Mouse (Mus musculus) layer of hippocampus, adult 9-11 months (tissue): Measurements from ENCODE around the gene Rtn2.

ENCODE experiments used
- DNase-seq: peaks from one replicate; pipeline ENCODE4 v3.0.0; 2022

The Rtn2 gene

DNA sequence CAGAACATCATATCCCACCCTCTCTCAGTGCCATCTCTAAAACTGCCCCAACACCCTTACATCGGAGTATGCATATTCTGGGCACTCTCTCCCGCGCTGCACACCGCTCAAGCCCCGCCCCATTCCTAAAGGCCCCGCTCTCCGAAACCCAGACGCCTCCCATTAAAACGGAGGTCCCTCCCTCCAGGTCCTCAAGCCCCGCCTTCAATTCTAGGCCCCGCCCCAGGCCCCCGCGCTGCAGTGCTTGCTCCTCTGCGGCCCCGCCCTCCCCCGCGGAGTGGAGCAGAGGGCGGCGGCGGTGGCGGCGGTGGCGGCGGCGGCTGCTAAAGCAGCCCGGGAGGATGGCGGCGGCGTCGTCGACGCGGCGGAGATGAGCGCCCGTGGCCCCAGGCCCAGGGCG is at the start of gene Rtn2:
TSS of gene Rtn2 (plus strand) at position 240 of the 400 bp plus-strand sequence.
- DNase-seq: peak; percentile 84

DNA sequence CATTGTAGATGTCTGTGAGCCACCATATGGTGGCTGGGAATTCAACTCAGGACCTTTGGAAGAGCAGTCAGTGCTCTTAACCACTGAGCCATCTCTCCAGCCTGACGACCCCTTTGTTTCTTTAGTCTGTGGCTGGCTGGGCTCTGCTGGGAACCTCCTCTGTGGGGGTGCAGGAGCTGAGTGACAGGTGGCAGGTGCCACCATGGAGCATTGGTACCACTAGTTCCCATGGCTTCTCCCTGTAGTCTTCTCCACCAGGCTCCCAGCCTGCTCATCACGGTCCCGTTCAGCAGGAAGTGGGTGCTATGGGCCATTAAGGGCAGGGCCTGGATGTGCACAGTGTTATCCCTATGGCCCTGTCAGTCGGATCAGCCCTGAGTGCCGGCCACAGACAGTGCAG is 47.8 kb upstream of the Rtn2 start:
- DNase-seq: no peak

DNA sequence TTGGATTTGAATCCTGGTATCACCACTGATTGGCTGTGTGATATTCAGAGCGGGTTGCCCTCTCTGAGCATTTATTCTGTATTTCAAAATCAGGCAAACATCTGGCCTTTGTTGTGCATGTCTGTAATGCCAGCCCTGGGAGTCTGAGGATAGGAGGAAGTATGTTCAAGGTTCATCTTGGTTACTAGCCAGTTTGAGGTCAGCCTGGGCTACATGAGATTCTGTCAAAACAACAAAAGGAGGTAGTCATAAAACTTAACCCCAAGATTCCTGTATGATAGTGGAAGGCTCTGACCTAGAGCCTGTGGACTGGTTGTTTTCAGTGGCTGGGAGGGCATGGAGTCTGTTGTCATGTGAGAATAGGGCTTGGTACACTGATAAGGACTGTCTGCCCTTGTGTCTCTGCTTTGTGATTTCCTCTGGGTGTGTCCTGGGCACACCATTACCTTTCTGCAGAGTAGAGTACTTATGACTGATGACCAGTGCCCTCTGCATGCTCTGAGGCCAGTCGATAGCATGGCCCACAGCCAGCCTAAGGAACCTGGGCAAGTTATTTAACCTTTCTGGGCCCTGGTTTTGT is 47.2 kb upstream of the Rtn2 start:
- no peak for DNase-seq

DNA sequence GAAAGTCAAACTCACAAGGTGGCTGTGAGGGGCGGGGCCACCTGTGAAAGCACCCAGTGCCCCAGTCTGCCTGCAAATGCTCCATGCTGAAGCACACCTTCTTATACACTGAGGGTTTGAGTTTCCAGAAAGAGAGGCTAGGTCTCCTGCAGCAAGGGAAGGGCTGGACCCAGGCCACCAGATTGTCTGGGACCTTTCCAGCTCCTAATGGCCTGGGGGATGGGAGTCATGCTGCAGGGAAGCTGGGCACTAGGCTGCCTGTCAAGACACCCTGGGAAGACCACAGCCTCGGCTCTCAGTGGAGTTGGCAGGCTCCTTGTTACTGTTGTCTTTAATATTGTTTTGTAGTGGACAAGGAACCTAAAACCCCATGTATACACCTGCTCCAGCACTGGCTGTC is 46.0 kb upstream of the Rtn2 start:
- DNase-seq: no peak

DNA sequence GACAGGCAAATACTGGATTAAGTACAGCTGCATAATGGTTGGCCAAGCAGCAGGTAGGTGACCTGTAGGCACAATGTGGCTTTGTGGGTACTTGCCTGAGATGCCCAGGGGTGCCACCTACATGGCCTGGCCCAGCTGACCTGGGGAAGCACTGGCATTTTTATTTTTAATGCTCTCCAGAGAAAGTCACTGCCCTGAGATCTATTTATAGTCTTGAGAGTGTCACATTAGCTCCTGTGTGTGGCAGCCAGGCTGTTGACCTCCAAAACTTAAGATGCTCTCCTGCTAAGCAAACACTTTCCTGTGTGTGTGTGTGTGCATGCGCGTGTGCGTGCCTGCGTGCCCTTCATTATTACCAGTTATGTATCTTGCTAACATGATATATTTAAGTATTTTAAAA is 44.1 kb upstream of the Rtn2 start:
- no peak for DNase-seq

DNA sequence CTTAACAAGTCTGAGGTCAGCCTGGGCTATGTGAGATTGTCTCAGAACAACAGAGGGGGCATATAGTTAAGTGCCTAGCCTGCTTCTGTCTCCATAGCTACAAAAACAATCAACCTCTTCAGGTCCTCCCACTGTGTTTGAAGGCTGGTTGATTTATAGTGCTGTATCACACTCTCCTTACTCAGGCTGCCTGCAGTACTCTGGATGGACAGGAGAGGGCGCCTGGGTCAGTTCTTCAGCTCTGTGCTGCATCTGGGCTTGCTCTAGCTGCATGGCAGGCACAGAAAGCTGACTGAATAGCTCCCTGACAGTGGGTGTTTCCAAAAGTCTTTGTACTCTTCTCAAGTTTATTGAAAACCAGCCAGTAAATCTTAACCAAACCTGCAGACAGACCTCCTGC is 43.0 kb upstream of the Rtn2 start:
- peak; percentile 86 for DNase-seq

DNA sequence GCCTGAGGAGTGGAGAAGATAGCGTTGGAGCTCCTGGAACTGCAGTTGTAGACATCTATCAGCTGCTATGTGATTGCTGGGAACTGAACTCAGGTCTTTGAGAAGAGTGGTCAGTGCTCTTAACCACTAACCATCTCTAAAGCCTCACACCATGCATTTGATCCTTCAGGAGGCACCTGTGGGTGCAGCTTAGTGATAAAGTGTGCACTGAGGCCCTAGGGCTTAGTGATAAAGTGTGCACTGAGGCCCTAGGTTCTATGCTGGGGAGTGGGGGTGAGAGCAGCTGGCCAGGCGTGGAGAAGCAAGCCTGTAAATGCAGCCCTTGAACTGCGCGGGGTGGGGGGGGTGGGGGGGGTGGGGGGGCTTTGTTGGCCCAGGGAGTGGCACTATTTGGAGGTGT is 42.4 kb upstream of the Rtn2 start:
- no peak for DNase-seq

DNA sequence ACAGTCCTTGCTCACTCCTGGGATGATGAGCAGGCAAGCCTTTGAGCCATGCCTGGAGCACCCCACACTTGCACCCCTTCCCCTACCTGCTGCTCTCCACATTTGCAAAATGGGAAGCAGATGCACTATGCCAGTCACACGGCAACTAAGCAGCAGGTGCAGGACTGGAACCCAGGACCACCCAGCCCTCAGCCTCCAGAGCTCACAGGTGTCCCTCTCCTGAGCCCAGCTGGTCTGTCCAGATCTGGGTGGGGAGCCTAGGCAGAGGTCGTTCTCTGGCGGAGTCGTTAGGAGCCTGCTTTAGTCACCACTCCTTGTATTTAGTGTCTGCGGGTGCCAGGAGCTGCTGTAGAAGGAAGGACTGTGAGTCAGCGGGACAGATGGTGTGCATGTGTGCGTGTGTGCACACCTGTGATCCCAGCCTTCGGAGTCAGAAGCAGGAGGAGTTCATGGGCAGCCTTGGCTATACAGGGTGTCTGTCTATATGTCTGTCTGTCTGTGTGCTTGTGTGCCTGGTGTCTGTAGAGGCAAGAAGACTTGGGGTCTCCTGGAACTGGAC is 41.4 kb upstream of the Rtn2 start:
- no peak for DNase-seq

DNA sequence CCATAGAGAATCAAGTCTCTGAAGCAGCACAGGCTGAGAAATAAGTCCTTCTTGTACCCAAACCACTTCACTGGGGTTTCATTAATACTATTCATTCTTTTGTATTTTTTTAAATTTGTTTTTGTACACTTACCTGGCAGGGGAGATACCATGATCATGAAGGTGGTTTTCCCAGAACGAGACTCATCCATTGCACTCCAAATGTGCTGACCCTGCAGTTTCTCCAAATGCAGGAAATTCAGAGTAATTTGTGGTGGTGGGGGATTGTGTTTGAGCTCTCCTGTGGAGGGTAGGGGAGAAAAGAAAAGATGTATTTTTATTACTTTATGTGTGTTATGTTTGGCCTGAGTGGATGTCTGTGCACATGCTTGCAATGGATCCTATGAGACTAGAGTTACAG is 40.4 kb upstream of the Rtn2 start:
- DNase-seq: no peak

DNA sequence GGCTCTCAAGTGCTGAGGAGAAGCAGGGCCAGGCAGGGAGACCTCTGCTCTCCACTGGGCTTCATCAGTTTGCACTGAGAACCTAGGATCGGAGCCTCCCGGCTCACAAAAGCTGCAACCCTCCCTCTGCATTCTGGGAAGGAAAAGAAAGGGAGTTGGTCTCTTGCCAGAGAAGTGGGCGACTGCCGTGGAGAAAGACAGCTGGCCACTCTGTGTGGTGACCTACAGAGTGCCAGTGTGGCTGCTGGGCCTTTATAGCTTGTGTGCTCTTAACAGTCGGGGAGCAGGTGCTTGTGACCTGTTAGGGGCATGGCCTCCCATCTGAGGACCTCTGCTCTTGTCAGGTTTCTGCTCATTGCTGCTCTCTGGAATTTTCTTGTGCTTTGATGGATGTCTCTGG is 38.6 kb upstream of the Rtn2 start:
- DNase-seq: no peak

DNA sequence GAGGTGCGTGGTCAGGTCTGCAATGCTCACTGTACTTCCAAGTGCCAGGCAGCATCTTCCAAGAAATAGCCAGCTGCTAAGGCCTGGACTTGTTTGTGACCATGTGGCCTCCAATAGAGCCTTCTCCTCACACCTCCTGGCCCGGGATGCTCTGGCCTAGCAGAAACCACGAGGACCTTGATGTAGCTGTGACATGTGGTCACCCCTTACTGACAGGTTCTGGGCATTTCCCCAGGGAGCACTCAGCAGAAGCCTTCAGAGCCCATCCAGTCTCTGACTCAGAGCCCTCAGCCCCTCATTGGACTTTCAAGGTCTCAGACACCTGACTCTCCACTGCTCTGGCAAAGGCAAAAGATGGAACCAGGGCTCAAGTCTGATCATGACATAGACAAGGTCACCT is 37.3 kb upstream of the Rtn2 start:
- no peak for DNase-seq

DNA sequence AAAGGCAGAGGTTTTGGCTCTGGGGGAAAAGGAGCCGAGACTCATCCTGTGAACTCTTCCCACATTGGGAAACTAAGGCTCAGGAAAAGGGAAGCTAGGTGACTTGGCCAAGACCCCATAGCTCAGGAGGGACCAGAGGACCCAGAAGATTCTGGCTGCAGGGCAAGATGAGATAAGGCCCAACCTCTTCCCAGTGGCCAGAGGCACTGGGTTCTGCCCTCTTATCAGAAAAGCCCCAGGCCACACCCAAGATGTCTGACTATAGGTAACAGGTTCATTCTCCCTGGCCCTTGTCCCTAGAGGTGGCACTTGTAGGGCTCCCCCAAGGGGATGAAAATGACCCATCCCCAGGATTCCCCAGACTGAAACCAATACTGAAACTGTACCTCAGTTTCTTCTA is 35.6 kb upstream of the Rtn2 start:
- no peak for DNase-seq

DNA sequence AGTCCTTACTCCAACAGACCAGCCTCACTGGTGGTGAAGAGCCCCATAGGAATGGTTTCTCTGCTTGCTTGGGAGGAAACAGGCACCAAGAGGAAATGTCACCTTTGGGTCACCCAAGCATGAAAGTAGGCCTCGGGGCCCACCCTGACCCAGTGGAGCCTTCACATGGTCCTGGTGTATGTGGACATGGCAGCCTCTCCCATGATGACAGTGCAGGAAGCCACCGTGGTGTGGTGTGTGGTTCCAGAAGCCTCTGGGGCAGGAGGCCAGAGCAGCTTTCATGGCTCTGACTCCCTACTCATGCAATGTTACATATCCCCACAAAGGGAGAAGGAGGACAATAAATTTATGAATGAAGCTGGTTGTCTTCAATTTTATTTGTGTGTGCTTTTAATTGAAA is 34.9 kb upstream of the Rtn2 start:
- DNase-seq: no peak

DNA sequence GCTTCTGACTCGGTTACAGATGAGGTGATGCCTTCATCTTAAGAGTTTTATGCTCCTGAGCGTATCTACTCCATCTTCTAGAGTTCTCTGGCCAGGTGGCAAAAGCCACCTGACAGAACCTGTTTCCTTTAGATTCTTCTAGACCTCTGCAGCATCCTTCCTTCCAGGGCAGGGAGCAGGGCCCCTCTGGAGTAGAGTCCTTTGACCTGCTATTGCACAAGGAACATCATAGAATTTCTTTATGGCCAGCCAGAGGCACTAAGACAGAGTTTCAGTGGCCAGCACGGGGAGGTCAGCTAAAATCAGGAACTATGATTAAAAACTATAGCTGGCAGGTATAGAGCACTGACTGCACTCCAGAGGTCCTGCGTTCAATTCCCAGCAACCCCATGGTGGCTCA is 30.3 kb upstream of the Rtn2 start:
- DNase-seq: no peak

DNA sequence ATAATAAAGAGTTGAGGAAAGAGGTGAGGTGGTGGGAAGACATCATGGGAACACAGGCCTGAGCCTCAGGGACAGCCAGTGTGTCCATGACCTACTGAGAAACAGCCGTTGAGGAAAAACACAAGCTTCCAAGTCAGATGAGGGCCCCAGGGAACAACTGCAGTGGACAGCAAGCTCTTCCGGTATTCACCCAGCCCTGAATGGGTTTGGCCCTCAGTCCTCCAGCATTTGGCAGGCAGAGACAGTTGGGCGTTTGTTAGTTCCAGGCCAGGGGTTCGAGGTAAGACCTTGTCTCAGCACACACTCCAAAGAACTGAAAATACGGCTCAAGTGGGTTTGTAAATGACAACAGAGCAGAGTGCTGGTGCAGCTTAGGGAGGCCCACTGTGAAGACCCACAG is 29.0 kb upstream of the Rtn2 start:
- DNase-seq: no peak

DNA sequence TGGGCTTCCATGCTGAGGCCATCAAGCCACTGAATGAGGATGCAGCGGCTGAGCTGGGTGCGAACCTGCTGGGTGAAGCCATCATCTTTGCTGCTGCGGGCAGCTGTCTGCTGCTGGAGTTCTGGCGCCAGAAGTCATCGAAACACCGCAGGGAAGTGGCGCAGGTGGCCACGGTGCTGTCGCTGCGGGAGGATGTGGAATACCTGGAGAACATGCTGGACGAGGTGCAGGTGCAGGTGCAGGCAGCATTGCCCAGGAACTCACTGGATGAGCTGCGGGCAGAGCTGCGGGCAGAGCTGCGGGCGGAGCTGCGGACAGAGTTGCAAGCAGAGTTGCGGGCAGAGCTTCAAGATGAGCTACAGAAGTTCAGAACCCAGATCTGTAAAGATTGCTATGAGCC is 27.0 kb upstream of the Rtn2 start:
- DNase-seq: no peak

DNA sequence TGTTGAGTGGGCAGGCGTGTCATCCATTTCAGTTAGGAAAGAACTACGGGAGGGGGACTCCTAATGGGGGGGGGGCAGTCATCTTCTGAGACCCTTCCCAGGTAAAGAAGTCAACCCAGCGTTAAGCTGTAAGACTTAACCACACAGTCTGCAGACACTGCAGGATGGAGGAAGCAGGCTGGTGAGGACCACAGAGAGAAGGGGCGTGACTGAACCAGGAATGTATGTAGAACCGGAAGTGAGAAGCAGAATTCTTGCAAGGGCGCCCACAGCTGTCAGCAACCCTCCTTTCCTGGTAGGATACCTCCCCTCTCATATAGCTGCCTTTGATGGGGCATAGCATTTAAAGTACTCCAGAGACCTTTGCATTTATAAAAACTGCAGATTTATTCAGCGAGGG is 25.9 kb upstream of the Rtn2 start:
- no peak for DNase-seq

DNA sequence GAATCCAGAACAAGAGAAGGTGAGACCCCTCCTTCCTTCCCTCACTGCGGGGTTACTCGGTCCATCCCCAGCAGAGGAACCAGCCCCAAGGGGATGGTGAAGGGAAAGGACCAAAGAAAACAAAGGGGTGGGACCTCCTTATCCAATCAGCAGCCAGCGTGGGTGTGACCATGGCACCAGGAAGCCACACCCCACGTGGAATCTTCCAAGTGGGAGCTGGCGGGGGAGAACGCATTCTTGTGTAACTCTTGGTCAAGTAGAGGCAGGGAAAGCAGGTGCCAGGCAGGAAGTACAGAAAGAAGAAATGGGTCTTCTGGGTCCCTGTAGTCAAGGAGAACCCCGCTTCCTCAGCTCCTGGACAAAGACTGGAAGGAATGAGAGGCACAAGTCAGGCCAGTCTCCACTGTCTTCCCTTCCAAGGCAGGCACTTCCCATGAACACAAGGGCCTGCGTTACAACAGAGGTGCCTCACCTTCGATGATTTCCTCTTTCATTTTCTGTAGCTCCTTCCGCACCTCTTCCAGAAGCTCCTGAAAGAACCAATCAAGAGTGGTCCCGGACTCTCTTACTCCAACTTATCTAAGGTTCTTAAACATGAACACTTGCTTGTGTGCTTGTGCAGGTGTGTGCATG is 24.9 kb upstream of the Rtn2 start:
- DNase-seq: peak; percentile 70

DNA sequence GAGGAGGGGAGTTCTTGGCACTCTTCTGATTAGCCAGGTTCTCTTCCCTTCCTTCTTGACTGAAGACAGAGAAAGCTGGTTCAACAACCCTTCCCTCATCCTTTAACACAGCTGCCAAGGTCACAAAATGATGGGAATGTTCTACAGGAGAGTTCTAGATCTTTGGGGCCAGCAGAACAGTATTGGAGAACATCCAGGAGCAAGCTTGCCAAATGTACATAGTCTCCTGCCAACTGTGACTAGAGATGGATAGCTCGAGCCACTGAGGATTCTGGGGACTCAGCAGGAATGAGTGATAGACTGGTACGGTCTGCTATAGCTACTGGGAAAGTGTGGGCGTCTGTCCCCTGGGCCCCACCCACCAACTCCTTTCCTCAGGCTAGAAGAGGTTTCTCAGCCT is 24.1 kb upstream of the Rtn2 start:
- DNase-seq: no peak

DNA sequence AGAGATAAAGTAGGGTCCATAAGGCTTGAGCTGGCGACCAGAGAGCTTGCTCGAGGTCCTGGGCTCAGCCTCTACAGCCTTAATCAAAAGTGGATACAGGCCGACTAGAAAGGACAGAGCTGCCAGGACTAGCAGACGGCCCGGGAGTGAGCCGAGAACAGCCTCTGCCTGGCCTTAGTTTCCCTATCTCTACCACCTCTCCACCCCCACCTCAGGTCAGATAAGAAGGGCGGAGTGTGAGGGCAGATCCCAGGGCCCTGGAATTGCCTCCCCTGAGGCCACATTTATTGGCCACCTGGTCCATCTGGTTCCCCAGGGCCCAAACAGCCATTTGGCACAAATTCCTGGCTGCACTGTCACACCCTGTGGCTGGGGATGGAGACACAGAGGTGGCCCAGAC is 17.3 kb upstream of the Rtn2 start:
- no peak for DNase-seq

DNA sequence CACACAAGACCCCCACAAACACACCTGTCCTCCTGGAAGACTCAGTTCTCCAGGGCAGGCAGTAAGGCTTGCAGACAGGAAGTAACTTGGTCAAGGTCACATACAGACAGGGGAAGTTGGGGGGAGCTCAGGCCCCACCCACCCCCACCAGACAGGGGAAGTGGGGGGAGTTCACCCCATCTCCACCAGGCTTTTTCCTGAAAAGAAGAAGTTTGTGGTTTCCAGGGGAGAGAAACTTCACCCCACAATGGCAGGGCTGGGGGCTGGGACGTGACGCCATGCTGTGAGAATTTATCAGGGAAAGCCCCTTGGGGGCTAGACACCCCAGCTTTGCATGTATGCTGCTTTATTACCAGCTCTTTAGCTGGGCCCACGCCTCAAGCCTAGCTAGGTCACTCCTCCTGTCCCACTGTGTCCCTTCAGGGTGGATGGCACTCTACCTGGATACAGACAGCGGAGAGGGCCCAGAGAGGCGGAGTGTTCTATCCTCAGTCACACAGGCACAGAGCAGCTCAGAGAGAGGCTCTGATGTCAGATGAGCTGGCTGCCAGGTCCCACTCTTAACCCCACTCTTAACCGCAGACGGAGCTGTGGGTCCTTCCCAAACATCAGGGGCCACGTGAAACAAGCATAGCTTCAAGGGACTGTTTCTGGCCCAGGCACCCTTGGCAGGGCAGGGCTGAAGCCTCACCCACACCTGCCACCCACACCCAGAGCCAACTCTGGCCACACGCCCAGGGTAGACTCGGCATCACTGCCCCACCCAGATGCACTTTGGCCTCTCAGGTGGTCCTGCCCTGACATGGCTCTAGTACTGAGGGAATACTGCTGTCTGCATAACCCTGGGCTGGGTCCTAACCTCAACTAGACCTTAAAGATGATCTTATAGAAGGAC is 16.2 kb upstream of the Rtn2 start:
- DNase-seq: peak; percentile 59

DNA sequence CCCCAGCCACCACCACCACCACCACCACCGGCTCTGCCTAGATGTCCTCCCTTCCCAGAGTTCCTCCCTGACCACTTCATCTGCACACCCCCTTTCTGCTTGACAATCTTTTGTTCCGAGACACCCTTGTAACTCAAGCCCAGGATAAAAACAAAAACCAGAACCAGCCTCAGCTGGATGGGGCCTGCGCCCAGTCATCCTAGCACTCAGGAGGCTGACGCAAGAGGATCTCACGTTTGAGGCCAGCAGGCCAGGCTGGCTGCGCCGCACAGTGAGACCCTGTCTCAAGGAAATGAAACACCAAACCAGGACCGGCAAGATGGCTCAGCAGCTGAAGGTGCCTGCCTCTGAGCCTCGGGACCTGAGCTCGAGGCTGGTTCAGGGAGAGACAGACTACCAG is 15.4 kb upstream of the Rtn2 start:
- DNase-seq: no peak

DNA sequence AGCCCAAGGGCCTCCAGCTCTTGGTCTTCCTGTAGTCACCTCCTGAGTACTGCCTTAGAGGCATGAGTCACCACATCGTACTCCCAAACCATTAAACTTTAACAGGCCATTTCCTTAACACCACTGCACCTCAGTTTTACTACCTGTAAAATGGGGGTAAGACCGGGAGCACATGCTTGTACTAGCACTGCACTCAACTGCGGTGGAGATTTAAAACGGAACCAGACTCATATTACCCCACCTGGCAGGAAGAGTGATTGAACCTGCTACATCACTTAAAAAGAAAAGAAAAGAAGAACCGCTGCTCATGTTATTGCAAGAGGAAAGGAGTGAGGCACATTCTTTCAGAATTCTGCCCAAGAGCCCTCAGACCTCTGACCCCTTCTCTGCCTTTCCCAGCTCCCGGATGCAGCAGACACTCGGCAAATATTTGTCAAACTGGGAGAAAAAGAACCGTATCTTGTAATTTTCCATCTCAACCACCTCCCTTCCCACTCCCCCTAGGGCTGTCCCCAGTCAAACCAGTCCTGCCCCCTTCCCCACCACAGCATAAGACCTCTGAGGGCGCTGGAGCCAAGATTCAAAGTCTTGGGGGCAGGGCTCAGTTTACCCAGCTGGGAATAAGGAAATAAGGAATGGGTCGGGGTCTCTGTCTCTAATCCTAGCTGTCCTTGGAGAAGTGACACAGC is 13.3 kb upstream of the Rtn2 start:
- DNase-seq: no peak
